Comparison of ENCODE assay signal across 8 mouse cellular contexts in genomic region chr14:54575631-54576030, GRCm38 (mm10). TPM values are rescaled to one million over a fixed set of nuclear protein-coding genes. Genes with fewer than 3 reads are reported as not detected.
DNase-seq lines count a peak whose midpoint lies in the region; ATAC-seq lines count a peak whose summit lies in the region.

No protein-coding gene starts in this region.

- peak overlapping the region; percentile 100 for H3K9ac ChIP-seq in embryonic facial prominence, embryonic 13.5 days
- peak overlapping the region; percentile 97 for H3K9ac ChIP-seq in limb, embryonic 12.5 days (replicated peaks)
- peak overlapping the region; percentile 31; the same call in 1 of the 2 replicates for H3K9ac ChIP-seq in midbrain, embryonic 15.5 days

- 0 out of 2 replicates have a peak, but pooled peaks have one; percentile 22 for ATAC-seq in embryonic facial prominence, embryonic 13.5 days (ENCODE audit: insufficient number of reproducible peaks, insufficient read depth, low FRiP score, low TSS enrichment, low read depth)
- peak; percentile 23; the same call in 1 of the 2 replicates for ATAC-seq in limb, embryonic 12.5 days (ENCODE audit: insufficient number of reproducible peaks, insufficient read depth, low FRiP score, low TSS enrichment, low read depth)
- ATAC-seq in midbrain, embryonic 15.5 days (replicated peaks) = no peak

- no peaks in the 10 kb centered on the region for H3K27me3 ChIP-seq in embryonic facial prominence, embryonic 13.5 days
- H3K27me3 ChIP-seq in limb, embryonic 12.5 days = no peaks in the 10 kb centered on the region
- H3K27me3 ChIP-seq in midbrain, embryonic 15.5 days (replicated peaks) = peaks cover 25% of the 10 kb centered on the region

- DNase-seq in gastrocnemius, postnatal 10 days = peak; percentile 79
- no peak for DNase-seq in gastrocnemius, adult 8-10 months (ENCODE audit: low spot score in 2 of 2)
- DNase-seq in heart, postnatal 36 days = peak; percentile 53 to 65
- peak; percentile 70 for DNase-seq in urinary bladder, adult 2 months (ENCODE audit: low spot score)
- DNase-seq in layer of hippocampus, postnatal 25 days (ENCODE audit: extremely low spot score in 1 of 2, low spot score in 1 of 2) = no peak

- WGBS in embryonic facial prominence, embryonic 13.5 days = under 1% methylated on average over 39 of the region's 39 CpGs
- WGBS in limb, embryonic 12.5 days = under 1% methylated on average over 39 of the region's 39 CpGs
- under 1% methylated on average over 39 of the region's 39 CpGs for WGBS in midbrain, embryonic 15.5 days

- H3K4me1 ChIP-seq in embryonic facial prominence, embryonic 13.5 days = peaks cover 40% of the 10 kb centered on the region
- peaks cover 36% of the 10 kb centered on the region for H3K4me1 ChIP-seq in limb, embryonic 12.5 days (replicated peaks)
- peaks cover 47% of the 10 kb centered on the region for H3K4me1 ChIP-seq in midbrain, embryonic 15.5 days

- peak overlapping the region; percentile 85 for H3K4me2 ChIP-seq in embryonic facial prominence, embryonic 13.5 days
- H3K4me2 ChIP-seq in limb, embryonic 12.5 days = peak overlapping the region; percentile 85
- peak overlapping the region; percentile 93 for H3K4me2 ChIP-seq in midbrain, embryonic 15.5 days

- peaks cover 28% of the 10 kb centered on the region for H3K36me3 ChIP-seq in embryonic facial prominence, embryonic 13.5 days
- peaks cover 36% of the 10 kb centered on the region for H3K36me3 ChIP-seq in limb, embryonic 12.5 days
- no peaks in the 10 kb centered on the region for H3K36me3 ChIP-seq in midbrain, embryonic 15.5 days (replicated peaks)

- peak overlapping the region; percentile 93 for H3K4me3 ChIP-seq in embryonic facial prominence, embryonic 13.5 days
- peak overlapping the region; percentile 99 for H3K4me3 ChIP-seq in limb, embryonic 12.5 days (replicated peaks)
- peak overlapping the region; percentile 57 for H3K4me3 ChIP-seq in midbrain, embryonic 15.5 days

- intact Hi-C loops in heart, postnatal 36 days (cut with DNase I) = loop anchor here (2.0 to 5.0 kb wide), 2 partner anchors 21 to 48 kb away; partner anchors contain the start of gene Haus4

- peak overlapping the region; percentile 96 for H3K27ac ChIP-seq in embryonic facial prominence, embryonic 13.5 days
- peak overlapping the region; percentile 96 for H3K27ac ChIP-seq in limb, embryonic 12.5 days
- H3K27ac ChIP-seq in midbrain, embryonic 15.5 days = no peak overlapping the region

- H3K9me3 ChIP-seq in embryonic facial prominence, embryonic 13.5 days = no peaks in the 10 kb centered on the region
- no peaks in the 10 kb centered on the region for H3K9me3 ChIP-seq in limb, embryonic 12.5 days
- no peaks in the 10 kb centered on the region for H3K9me3 ChIP-seq in midbrain, embryonic 15.5 days

RNA-seq across cellular contexts. Expression of gene Ajuba, which starts 1.7 kb away (rescaled TPM):
- 1 to 10 TPM; 7.5 to 9.9 TPM for total RNA-seq in gastrocnemius, postnatal 10 days (2021)
- 1 to 10 TPM in 2 of 4 experiments, under 1 TPM in 2; 0.87 to 1.8 (median 1.3) TPM for total RNA-seq in gastrocnemius, adult 8-10 months (2022)
- 55.6 and 63.3 TPM in 2 replicates for polyA plus RNA-seq in embryonic facial prominence, embryonic 13.5 days (2015; fragmentation: Nextera tagmentation; extraction: Ambion mirVana)
- 1 to 10 TPM; 6.1 to 6.4 TPM for total RNA-seq in heart, postnatal 36 days (2021)
- 68.9 and 72.2 TPM in 2 replicates for polyA plus RNA-seq in limb, embryonic 12.5 days (2016; fragmentation: Nextera tagmentation; extraction: Ambion mirVana)
- polyA plus RNA-seq in midbrain, embryonic 15.5 days (2015; fragmentation: Nextera tagmentation; extraction: Ambion mirVana) = 8.7 and 11.2 TPM in 2 replicates
- 38.5 and 43.1 TPM in 2 replicates for polyA plus RNA-seq in urinary bladder, adult 2 months (2012; rRNA removed)
- total RNA-seq in layer of hippocampus, postnatal 25 days (2021) = 1 to 10 TPM; 1.3 to 2.4 TPM

RNA-seq across cellular contexts. Expression of gene Haus4, which starts 21.2 kb away (rescaled TPM):
- 10 to 100 TPM in 1 of 2 experiments, 1 to 10 TPM in 1; 9.2 to 10.7 TPM for total RNA-seq in gastrocnemius, postnatal 10 days (2021)
- 1 to 10 TPM; 1.6 to 3.5 (median 3.1) TPM for total RNA-seq in gastrocnemius, adult 8-10 months (2022)
- polyA plus RNA-seq in embryonic facial prominence, embryonic 13.5 days (2015; fragmentation: Nextera tagmentation; extraction: Ambion mirVana) = 53.1 and 54.5 TPM in 2 replicates
- 1 to 10 TPM; 3.2 to 4.1 TPM for total RNA-seq in heart, postnatal 36 days (2021)
- polyA plus RNA-seq in limb, embryonic 12.5 days (2016; fragmentation: Nextera tagmentation; extraction: Ambion mirVana) = 54.5 and 58.1 TPM in 2 replicates
- 14.2 and 14.8 TPM in 2 replicates for polyA plus RNA-seq in midbrain, embryonic 15.5 days (2015; fragmentation: Nextera tagmentation; extraction: Ambion mirVana)
- polyA plus RNA-seq in urinary bladder, adult 2 months (2012; rRNA removed) = 14.1 and 14.2 TPM in 2 replicates
- 1 to 10 TPM; 2.4 to 3.9 TPM for total RNA-seq in layer of hippocampus, postnatal 25 days (2021)

RNA-seq across cellular contexts. Expression of gene 4931414P19Rik, which starts 30.2 kb away (rescaled TPM):
- 1 to 10 TPM; 3.1 to 5.1 TPM for total RNA-seq in gastrocnemius, postnatal 10 days (2021)
- 1 to 10 TPM; 2.0 to 2.8 (median 2.6) TPM for total RNA-seq in gastrocnemius, adult 8-10 months (2022)
- polyA plus RNA-seq in embryonic facial prominence, embryonic 13.5 days (2015; fragmentation: Nextera tagmentation; extraction: Ambion mirVana) = 8.9 and 9.1 TPM in 2 replicates
- 1 to 10 TPM; 4.0 to 5.9 TPM for total RNA-seq in heart, postnatal 36 days (2021)
- polyA plus RNA-seq in limb, embryonic 12.5 days (2016; fragmentation: Nextera tagmentation; extraction: Ambion mirVana) = 9.7 and 10.7 TPM in 2 replicates
- polyA plus RNA-seq in midbrain, embryonic 15.5 days (2015; fragmentation: Nextera tagmentation; extraction: Ambion mirVana) = 6.7 and 9.0 TPM in 2 replicates
- polyA plus RNA-seq in urinary bladder, adult 2 months (2012; rRNA removed) = 9.0 and 9.4 TPM in 2 replicates
- 1 to 10 TPM; 5.4 to 8.4 TPM for total RNA-seq in layer of hippocampus, postnatal 25 days (2021)

RNA-seq across cellular contexts. Expression of gene Psmb5, which starts 42.2 kb away (rescaled TPM):
- 100 to 1,000 TPM; 183 to 207 TPM for total RNA-seq in gastrocnemius, postnatal 10 days (2021)
- total RNA-seq in gastrocnemius, adult 8-10 months (2022) = 100 to 1,000 TPM; 183 to 192 (median 187) TPM
- polyA plus RNA-seq in embryonic facial prominence, embryonic 13.5 days (2015; fragmentation: Nextera tagmentation; extraction: Ambion mirVana) = 390 and 393 TPM in 2 replicates
- 100 to 1,000 TPM; 185 to 191 TPM for total RNA-seq in heart, postnatal 36 days (2021)
- 410 and 432 TPM in 2 replicates for polyA plus RNA-seq in limb, embryonic 12.5 days (2016; fragmentation: Nextera tagmentation; extraction: Ambion mirVana)
- 445 and 463 TPM in 2 replicates for polyA plus RNA-seq in midbrain, embryonic 15.5 days (2015; fragmentation: Nextera tagmentation; extraction: Ambion mirVana)
- polyA plus RNA-seq in urinary bladder, adult 2 months (2012; rRNA removed) = 146 and 179 TPM in 2 replicates
- 100 to 1,000 TPM; 208 to 218 TPM for total RNA-seq in layer of hippocampus, postnatal 25 days (2021)

RNA-seq across cellular contexts. Expression of gene Psmb11, which starts 45.6 kb away (rescaled TPM):
- not detected for total RNA-seq in gastrocnemius, postnatal 10 days (2021)
- total RNA-seq in gastrocnemius, adult 8-10 months (2022) = not detected
- polyA plus RNA-seq in embryonic facial prominence, embryonic 13.5 days (2015; fragmentation: Nextera tagmentation; extraction: Ambion mirVana) = 0.06 TPM in 1 of 2 replicates, not detected in the other
- not detected for total RNA-seq in heart, postnatal 36 days (2021)
- 0.06 and 0.29 TPM in 2 replicates for polyA plus RNA-seq in limb, embryonic 12.5 days (2016; fragmentation: Nextera tagmentation; extraction: Ambion mirVana)
- polyA plus RNA-seq in midbrain, embryonic 15.5 days (2015; fragmentation: Nextera tagmentation; extraction: Ambion mirVana) = not detected in 2 replicates
- not detected in 2 replicates for polyA plus RNA-seq in urinary bladder, adult 2 months (2012; rRNA removed)
- under 1 TPM; 0.16 to 0.32 TPM for total RNA-seq in layer of hippocampus, postnatal 25 days (2021)

Comparison
In these comparisons a context has a peak if more than half of its experiments do, and no peak if none do; other contexts are left out.
1. DNase-seq: peak in gastrocnemius, postnatal 10 days (single experiment), heart, postnatal 36 days (2 of 2) and urinary bladder, adult 2 months (single experiment); none in gastrocnemius, adult 8-10 months (0 of 2) and layer of hippocampus, postnatal 25 days (0 of 2).
2. H3K9ac ChIP-seq: peak in every context shown above with its lines; median percentile 100 in embryonic facial prominence, embryonic 13.5 days; 97 in limb, embryonic 12.5 days; 31 in midbrain, embryonic 15.5 days.
3. Peak in every context shown above with its lines, with median percentiles within 50 percentile points of each other: H3K4me2 ChIP-seq and H3K4me3 ChIP-seq.